Mouse (Mus musculus) urinary bladder, postnatal 10 days (tissue): ENCODE data around the gene Gm20388.

ENCODE experiments used
- DNase-seq: peaks from one replicate; pipeline ENCODE4 v3.0.0; 2022; ENCODE audit warnings: low spot score

The Gm20388 gene

GRCm38 (mm10) chr8:122245161-122245560 lies 2334.5 kb downstream of the Gm20388 start:
- DNase-seq, result no peak

GRCm38 (mm10) chr8:122246257-122247211 lies 2335.9 kb downstream of the Gm20388 start:
- no peak for DNase-seq

GRCm38 (mm10) chr8:122251739-122252138 lies 2341.1 kb downstream of the Gm20388 start:
- DNase-seq, result no peak

GRCm38 (mm10) chr8:122252366-122252765 lies 2341.7 kb downstream of the Gm20388 start:
- no peak for DNase-seq

- no peak for DNase-seq
Measured at GRCm38 (mm10) chr8:122259351-122259750, 2348.7 kb downstream of the Gm20388 start.

- DNase-seq, result no peak
Measured at GRCm38 (mm10) chr8:122260755-122261154, 2350.1 kb downstream of the Gm20388 start.

GRCm38 (mm10) chr8:122262835-122263234 lies 2352.2 kb downstream of the Gm20388 start:
- DNase-seq, result no peak

GRCm38 (mm10) chr8:122264243-122264642 lies 2353.6 kb downstream of the Gm20388 start:
- no peak for DNase-seq

- no peak for DNase-seq
Measured at GRCm38 (mm10) chr8:122265522-122265921, 2354.9 kb downstream of the Gm20388 start.

GRCm38 (mm10) chr8:122266867-122267266 lies 2356.2 kb downstream of the Gm20388 start:
- DNase-seq, result no peak

GRCm38 (mm10) chr8:122268861-122269260 lies 2358.2 kb downstream of the Gm20388 start:
- DNase-seq, result no peak

GRCm38 (mm10) chr8:122269404-122269803 lies 2358.8 kb downstream of the Gm20388 start:
- no peak for DNase-seq

- DNase-seq, result no peak
Measured at GRCm38 (mm10) chr8:122270555-122270954, 2359.9 kb downstream of the Gm20388 start.

- no peak for DNase-seq
Measured at GRCm38 (mm10) chr8:122273152-122273551, 2362.5 kb downstream of the Gm20388 start.

- no peak for DNase-seq
Measured at GRCm38 (mm10) chr8:122273826-122274225, 2363.2 kb downstream of the Gm20388 start.

GRCm38 (mm10) chr8:122274651-122275391 lies 2364.2 kb downstream of the Gm20388 start:
- DNase-seq, result no peak

GRCm38 (mm10) chr8:122276308-122276707 lies 2365.7 kb downstream of the Gm20388 start:
- no peak for DNase-seq

GRCm38 (mm10) chr8:122277204-122277995 lies 2366.8 kb downstream of the Gm20388 start:
- DNase-seq, result no peak

- DNase-seq, result no peak
Measured at GRCm38 (mm10) chr8:122280156-122280555, 2369.5 kb downstream of the Gm20388 start.

- DNase-seq, result no peak
Measured at GRCm38 (mm10) chr8:122280588-122281316, 2370.1 kb downstream of the Gm20388 start.

- DNase-seq, result peak; percentile 99
Measured at GRCm38 (mm10) chr8:122281317-122282034, 2370.8 kb downstream of the Gm20388 start.
